Mouse (Mus musculus) induced T-regulatory cell, adult 2 months (primary cell): ENCODE measurements at regions not wholly inside any gene's neighbourhood (a gene's known extent, or its start where the extent isn't known, plus 50 kb on each side); places are given as distances from the start of the nearest gene placed in this dataset.
A peak's percentile ranks its signal among the peaks of the same experiment; 100 is the strongest.

Experiments
- DNase-seq: peaks from one replicate; pipeline ENCODE4 v3.0.0-alpha.2; 2012; ENCODE audit warnings: low read depth

DNA sequence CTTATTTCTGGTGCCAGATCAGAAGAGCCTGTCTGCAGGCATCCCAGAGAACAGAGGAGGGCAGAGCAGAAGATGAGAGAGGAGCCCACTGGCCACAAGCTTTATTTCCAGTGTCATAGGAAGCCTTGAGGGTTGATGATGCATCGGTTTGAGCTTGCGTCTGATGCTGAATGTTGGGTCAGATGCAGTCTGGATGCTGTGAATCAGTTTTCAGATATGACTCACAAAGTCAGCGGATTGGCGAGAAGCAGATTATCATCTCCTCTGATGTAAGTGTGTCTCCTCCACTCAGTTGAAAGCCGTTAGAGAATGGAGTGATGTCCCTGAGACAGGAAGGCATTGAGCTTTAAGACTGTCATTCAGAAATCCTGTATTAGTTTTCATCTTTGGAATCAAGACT is 197.3 kb upstream of the Gm6793 start:
- DNase-seq, result no peak

DNA sequence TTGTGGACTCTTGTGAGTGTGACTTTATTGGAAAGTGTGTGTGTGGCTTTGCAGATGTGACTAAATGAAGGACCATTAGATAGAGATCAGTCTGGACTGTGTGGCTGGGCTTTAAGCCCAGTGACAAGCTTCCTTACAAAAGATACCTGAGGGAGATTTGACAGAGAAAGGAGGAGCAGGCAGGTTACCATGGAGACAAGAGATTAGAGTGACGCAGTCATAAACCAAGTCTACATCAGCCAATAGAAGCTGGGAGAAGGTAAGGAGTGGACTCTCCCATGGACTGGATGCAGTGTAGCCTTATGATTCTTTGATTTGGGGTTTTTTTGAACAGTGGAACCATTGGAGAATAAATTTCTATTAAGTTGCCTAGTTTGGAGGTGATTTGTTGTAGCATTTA is 181.6 kb upstream of the Gm6793 start:
- DNase-seq, result no peak

DNA sequence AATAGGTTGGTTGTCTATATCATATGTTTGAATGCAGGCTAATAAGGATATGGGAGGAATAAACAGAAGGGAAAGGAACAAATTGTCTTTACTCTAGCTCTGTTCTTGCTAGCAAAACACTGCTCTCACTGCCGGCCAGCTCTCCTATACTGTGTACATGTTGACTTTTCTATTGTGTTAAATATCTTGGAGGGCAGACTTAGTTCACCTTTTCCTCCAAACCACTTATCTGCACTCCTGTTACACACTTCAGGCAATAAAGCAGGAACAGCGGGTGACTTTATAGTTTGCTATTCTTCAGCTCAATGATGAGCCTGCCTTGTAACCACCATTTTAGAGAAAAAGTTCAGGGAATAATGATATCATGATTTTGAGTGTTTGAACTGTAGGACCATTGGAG is 181.0 kb upstream of the Gm6793 start:
- DNase-seq, result no peak

DNA sequence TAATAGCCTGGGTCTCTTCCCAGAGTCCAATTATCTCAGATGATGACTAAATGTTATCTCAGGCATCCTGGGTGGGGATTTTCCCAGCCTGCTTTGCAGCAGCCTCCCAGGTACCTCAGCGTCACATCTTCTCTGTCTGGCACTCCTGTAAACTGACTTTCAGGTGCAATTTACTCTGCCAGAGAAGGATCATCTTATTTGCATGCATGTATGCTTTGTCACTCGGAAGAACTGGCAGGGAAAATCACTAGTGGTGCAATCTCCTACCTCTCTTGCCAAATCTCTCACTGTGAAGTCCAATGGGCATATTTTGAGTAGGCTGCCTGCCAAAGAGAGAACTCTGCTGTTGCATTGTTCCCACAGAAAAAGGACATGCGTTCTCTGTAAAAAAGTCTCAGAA is 177.0 kb upstream of the Gm6793 start:
- no peak for DNase-seq

DNA sequence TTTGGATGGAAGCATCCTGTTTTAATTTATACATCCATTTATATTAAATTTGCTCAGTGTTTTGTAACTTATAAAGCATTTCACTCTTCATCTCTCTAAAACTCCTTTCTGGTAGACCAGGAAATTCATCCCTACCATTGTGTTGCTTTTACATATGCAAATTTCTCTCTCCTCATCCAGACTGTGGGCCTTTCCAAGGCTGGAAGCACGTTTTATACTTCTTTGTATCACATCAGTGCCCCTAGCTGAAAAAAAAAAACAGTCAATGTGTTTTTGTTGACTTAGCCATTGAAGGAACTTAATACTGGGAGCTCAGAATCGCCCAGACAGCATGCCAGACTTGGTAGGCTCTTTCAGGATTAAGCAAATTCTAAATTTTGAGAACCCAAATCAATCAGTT is 174.9 kb upstream of the Gm6793 start:
- DNase-seq, result no peak

DNA sequence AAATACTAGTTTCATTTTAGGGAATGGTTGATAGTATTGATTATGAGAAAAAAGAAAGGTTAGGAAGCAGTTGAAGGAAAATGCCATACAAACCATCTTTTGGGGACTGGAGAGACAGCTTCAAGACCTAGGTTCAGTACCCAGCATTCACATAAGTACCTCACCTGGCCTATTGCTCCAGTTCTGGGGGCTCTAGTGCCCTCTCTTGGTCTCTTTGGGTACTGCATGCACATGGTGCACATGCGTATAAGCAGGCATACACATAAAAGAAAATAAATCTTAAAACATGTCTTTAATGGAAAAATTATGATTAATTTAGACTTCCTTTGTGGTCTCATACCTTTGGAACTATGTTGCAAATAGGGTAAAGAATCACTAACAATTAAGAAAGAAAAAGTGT is 155.3 kb upstream of the Gm6793 start:
- no peak for DNase-seq

DNA sequence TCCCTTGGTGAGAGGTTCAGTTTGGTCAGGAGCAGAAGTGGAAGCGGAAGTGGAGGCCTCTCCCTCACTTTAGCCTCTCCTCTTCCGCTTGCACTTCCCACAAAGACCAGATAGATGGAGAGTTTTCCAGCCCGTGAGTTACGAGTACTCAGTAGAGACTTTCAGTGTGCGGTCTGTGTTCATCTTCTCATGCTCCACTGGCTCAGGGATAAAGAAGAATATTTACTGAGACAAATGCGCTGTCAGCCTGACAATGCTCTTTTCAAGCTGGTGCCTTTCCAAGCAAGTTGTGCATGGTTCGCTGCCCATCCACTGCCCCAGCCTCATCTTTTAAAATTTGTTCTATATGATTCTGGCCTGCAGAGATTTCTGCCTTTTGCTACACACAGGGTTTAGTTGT is 141.8 kb upstream of the Gm6793 start:
- DNase-seq, result no peak

DNA sequence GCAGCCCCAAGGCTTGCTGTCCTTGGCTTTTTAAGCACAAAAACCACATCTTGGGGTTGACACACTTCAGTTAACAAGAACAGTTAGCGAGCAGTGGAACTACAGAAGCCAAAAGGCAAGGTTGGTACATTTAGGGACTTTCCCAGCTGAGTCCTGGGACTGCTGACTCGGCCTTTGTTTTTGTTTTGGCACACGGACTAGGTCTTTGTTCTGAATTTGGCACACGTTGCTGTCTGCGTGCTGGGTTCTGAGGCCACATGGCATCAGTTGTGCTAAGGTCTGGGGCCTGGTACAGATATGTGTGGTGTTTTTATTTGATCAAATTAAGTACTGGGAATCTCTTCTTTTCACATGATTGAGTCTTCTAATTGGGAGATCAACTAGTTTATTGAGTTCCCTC is 124.1 kb upstream of the Gm6793 start:
- no peak for DNase-seq

DNA sequence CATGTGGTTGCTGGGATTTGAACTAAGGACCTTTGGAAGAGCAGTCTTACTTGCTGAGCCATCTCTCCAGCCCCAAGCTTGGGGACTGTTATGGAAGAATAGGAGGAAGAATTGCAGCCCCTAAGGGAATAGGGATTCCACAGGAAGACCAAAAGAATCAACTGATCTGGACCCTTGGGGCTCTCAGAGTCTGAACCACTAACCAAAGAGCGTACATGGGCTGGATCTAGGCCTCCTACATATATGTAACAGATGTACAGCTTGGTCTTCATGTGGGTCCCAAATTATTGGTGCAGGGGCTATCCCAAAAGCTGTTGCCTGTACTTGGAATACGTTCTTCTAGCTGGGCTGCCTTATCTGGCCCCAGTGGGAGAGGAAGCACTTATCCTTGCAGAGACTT is 115.4 kb upstream of the Gm6793 start:
- no peak for DNase-seq

DNA sequence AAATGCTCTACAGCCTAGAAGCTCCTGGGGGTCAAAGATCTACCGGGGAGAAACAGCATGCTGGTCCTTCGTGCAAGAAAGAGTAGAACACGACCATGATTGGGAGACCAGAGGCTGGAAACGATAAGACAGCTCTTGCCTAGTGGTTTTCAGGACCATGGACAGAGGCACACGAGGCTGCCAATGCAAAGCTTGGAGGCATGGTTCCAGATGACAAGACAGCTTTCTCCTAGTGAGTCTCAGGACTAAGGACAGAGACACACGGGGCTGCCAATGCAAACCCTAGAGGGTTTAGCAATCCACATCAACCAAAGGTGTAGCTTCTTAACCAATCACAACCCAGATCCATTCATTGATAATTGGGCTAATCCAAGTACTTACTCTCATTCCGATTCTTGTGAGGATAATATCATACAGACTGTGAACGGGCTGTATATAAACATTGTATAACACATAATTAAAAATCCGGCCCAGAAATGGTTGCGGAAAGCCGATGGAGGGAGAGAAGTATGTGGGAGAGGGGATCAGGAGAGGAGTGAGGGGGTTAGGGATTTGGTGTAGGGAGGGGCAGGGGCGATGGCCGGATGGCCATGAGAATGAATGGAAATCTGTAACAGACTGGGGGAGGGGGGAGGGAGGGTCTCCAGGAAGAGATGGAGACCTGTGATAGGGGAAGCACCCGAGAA is 114.1 kb upstream of the Gm6793 start:
- peak; percentile 10 for DNase-seq

DNA sequence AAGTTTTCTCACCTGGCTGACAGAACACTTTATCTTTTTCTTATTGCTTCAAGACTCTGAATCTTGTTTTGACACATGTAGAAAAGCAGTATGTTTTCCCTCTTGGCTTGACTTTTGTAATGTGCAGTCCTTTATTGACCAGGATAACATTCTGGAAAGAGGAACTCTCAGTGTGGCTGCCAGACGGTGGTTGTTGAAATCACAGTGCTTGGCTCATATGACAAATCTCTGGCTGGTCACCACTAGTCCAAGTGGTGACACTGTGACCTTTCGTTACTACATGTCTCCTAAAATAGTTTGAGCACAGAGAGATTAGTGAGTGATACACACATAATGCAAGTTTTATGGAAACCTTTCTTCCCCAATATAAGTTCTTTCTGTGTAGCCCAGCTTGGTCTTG is 97.1 kb upstream of the Gm6793 start:
- no peak for DNase-seq

DNA sequence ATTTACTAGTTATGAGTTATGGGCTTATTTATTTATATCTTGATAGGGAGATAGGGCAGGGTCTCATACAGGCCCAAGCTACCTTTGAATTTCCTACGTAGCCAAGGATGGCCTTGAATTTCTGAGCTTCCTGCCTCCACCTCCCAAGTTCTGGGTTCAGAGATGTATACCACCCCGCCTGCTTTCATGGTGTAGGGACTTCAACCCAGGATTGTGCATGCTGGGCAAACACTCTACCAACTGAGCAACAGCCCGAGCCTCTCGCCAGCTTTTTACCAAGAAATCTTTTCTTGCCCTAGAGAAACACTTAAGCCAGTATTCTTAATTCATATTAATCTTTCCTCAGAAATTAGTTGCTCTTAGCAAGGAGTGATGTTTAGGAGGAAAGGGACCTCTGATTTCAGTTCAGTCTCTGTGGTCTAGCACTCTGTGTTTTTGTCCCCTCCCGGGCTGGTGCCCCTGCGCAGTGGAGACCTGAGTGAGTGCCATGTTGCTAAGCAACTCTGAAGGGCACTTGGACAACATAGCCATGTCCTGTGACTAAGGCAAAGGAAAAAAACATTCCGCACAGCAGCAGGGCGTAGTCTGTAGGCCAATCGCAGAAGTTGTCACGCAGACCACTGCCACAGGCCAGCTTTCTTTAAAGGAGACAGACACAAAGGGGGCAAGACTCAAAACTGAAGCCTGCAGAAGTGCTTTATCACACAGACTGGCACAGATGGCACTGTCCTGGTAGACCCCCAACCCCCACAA is 83.2 kb upstream of the Gm6793 start:
- DNase-seq, result no peak

DNA sequence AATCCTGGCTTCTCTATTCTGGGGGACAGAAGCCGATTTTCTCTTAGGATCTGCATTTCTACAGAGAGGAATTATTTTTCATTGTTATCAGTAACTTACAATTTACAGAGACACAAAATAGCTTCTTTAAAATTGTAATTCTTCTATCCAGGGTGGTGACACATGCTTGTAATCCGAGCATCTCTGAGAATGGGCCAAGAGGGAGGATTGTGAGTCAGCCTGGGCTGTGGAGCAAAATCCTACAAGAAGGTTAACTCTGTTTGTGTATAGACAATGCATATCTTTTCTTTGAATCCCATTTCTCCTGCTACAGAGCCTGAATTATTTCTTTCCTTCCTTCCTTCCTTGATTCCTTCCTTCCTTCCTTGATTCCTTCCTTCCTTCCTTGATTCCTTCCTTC is 80.0 kb upstream of the Gm6793 start:
- DNase-seq, result no peak

DNA sequence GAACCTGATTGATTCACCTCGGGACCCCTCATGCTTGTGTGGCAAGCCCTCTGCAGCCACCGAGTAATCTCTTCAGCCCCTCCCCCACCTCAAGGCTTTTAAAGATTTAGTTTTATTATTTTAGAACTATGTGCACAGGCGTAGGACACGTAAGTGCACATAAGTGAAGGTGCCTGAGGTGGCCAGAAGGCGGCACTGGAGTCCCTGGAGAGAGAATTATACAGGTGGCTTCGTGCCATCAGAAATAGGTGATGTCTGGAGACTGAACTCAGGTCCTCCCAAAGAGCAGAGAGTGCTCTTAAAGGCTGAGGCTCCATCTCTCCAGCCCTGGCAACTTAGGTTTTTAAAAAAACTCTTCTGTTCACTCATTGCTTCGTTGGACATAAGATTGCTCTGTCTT is 78.7 kb upstream of the Gm6793 start:
- DNase-seq, result no peak

DNA sequence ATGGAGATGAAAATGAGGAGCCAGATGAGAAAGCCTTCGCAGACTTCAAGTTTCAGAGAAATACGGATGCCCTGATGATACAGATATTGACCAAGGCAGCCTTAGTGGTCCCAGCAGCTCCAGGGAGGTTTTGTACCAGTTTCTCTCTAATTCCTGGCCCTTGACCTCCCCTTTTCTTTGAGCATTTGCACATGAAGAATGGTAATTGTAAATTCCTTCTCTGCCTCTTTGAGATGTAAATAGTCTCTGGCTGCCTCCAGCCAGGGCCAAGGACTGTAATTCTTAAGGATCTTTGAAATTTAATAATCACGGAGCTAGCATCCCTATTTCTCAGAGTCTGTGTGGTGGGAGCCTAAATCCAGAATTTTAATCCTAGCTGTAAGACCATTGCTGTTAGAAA is 78.0 kb upstream of the Gm6793 start:
- no peak for DNase-seq

DNA sequence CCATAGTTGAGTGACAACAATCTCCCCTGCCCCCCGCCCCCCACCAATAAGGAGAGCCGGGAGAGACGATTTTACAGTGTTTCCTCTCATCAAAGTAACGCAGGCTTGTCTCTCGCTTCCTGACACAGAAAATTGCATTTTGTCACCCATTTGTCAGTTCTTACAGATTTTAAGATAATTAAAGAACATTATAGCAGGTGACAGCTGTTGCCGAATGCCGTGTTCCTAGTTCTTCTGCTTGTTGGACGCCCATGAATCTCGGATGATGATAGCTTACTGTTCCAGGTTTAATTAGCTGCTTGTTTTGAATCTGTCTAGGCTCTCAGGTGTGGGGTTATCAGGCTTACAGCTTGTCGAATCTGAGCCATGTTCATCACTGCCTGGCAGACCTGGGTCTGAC is 63.8 kb upstream of the Gm6793 start:
- no peak for DNase-seq

DNA sequence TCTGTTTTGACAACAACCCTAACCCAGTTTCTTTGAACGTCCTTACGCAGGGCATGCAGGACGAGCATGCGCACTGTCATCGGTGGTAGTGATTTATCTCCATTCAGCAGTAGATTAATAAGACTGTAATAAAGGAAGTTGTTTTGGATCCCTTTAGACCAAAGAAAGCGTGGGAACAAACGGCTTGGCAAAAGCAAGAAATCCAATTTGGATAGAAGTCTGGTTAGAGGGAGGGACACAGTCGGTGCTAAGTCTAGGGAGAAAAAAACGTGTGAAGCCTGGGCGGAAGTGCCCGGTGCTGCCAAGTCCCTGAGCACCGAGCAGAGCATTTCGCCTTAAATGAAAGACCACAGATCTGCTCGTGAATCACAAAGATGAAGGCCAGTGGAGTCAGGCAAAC is 57.4 kb upstream of the Gm6793 start:
- no peak for DNase-seq

DNA sequence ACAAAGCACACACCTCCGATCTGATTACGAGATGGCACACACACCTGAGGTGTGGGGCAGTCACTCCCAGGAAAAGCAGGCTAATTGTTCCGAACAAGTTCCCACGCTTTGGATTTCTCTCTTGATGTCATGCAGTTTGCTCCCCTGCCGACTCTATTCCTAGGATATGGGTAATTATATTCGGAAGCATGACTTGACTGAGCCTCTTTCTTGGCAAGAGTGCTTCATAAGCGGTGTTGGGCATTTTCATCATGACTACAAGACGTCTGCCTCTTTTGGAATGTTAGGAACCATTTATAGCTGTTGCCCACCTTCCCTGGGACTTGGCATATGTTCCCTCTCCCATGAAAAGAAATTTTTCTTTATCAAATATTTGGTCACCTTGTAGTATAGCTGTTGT is 55.4 kb upstream of the Gm6793 start:
- DNase-seq, result no peak
